Comparison of ENCODE assay signal across 14 mouse cellular contexts in the genomic region with DNA sequence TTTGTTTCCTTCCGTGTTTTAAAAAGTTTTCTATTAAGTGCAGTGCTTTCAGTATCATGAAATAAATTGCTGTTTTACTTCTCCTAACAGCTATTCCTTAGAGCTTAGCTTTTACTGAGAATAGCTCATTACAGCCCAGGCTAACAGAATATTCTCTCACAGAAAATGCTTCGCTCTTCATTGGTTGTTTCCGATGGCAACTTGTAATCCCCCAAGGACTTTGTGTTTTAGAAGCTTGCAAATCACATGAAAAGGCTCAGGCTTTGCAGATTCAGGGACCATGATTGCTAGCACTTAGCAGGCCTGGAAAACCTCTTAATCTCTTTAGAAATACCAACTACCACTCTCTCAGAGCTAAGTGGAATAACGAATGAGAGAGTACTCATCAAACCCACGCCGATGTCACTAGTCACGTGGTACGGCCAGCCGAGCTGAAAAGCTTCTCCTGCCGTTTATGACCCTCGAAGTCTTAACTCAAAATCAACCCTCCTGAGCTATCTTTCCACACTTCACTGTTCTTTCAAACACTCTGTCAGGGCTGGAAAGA. TPM values are rescaled to one million over a fixed set of nuclear protein-coding genes. Genes with fewer than 3 reads are reported as not detected.
A peak's percentile ranks its signal among the peaks of the same experiment; 100 is the strongest.
DNase-seq lines count a peak whose midpoint lies in the region; ATAC-seq and TF ChIP-seq lines count a peak whose summit lies in the region.
"Had no signal": no experiment of that assay in that cellular context is flagged by ENCODE, and none has a peak within 500 bp of the region (broad histone marks: within the 10 kb centered on the region; RNA-seq: fewer than 3 reads in every experiment).

No protein-coding gene starts in this region.

- no peak for TF ChIP-seq CTCF in lung, postnatal 0 days (IDR thresholded peaks at IDR 0.05)
- TF ChIP-seq CTCF in lung, adult 2 months (IDR thresholded peaks at IDR 0.05; ENCODE audit: insufficient read depth, low read length), result no peak
- no peak for TF ChIP-seq CTCF in midbrain, postnatal 0 days (IDR thresholded peaks at IDR 0.05)

- no peak overlapping the region for H3K4me3 ChIP-seq in embryonic facial prominence, embryonic 11.5 days (ENCODE audit: low read depth, low read length)
- no peak overlapping the region for H3K4me3 ChIP-seq in embryonic facial prominence, embryonic 10.5 days
- H3K4me3 ChIP-seq in lung, postnatal 0 days (ENCODE audit: low read depth, low read length), result no peak overlapping the region
- no peak overlapping the region for H3K4me3 ChIP-seq in lung, adult 2 months (replicated peaks; ENCODE audit: extremely low read depth, low read depth, low read length)
- no peak overlapping the region for H3K4me3 ChIP-seq in forebrain, embryonic 16.5 days (replicated peaks; ENCODE audit: low read length)
- H3K4me3 ChIP-seq in midbrain, postnatal 0 days (ENCODE audit: low read depth, low read length), result no peak overlapping the region
- H3K4me3 ChIP-seq: neural tube, embryonic 12.5 days had no signal

- DNase-seq in embryonic facial prominence, embryonic 11.5 days (ENCODE audit: low spot score), result peak; percentile 7
- no peak for DNase-seq in embryonic facial prominence, embryonic 10.5 days (ENCODE audit: low spot score)
- DNase-seq in lung, postnatal 0 days (ENCODE audit: low spot score), result peak; percentile 55
- no peak for DNase-seq in lung, adult 2 months
- DNase-seq in midbrain, postnatal 0 days (ENCODE audit: low spot score), result peak; percentile 47
- no peak for DNase-seq in natural killer cell, adult 2 months (ENCODE audit: low spot score in 2 of 2)
- no peak for DNase-seq in right cerebral cortex, postnatal 36 days (ENCODE audit: low spot score in 2 of 2)
- DNase-seq: adrenal gland, postnatal 10 days; heart, postnatal 10 days; layer of hippocampus, adult 9-11 months; thymus, postnatal 25 days had no signal

- no peaks in the 10 kb centered on the region for H3K4me1 ChIP-seq in embryonic facial prominence, embryonic 11.5 days (ENCODE audit: control insufficient read depth, insufficient read depth, low read length)
- no peaks in the 10 kb centered on the region for H3K4me1 ChIP-seq in embryonic facial prominence, embryonic 10.5 days
- H3K4me1 ChIP-seq in lung, postnatal 0 days (ENCODE audit: insufficient read depth, low read depth, low read length), result 0 out of 2 replicates have a peak, but pooled peaks cover 5% of the 10 kb centered on the region
- peaks cover 2% of the 10 kb centered on the region; the same call in 1 of the 2 replicates for H3K4me1 ChIP-seq in lung, adult 2 months (ENCODE audit: control insufficient read depth, insufficient read depth, low read length)
- H3K4me1 ChIP-seq in forebrain, embryonic 16.5 days (replicated peaks; ENCODE audit: control insufficient read depth, insufficient read depth, low read length), result peaks cover 5% of the 10 kb centered on the region
- no peaks in the 10 kb centered on the region for H3K4me1 ChIP-seq in midbrain, postnatal 0 days (ENCODE audit: insufficient read depth, low read length)
- H3K4me1 ChIP-seq: neural tube, embryonic 12.5 days had no signal

- no peak overlapping the region for H3K27ac ChIP-seq in embryonic facial prominence, embryonic 11.5 days (replicated peaks; ENCODE audit: low read depth, low read length)
- no peak overlapping the region for H3K27ac ChIP-seq in embryonic facial prominence, embryonic 10.5 days (replicated peaks)
- H3K27ac ChIP-seq in lung, postnatal 0 days (ENCODE audit: low read length), result no peak overlapping the region
- peak overlapping the region; percentile 8; the same call in 1 of the 2 replicates for H3K27ac ChIP-seq in forebrain, embryonic 16.5 days (ENCODE audit: low read length)
- H3K27ac ChIP-seq in midbrain, postnatal 0 days (ENCODE audit: low read depth, low read length), result peak overlapping the region; percentile 14; the same call in 1 of the 2 replicates
- H3K27ac ChIP-seq: liver, embryonic 14.5 days; neural tube, embryonic 12.5 days had no signal

- no peak for TF ChIP-seq EP300 in lung, postnatal 0 days (IDR thresholded peaks at IDR 0.05)

- 74% methylated on average over 11 of the region's 11 CpGs for WGBS in embryonic facial prominence, embryonic 11.5 days
- WGBS in embryonic facial prominence, embryonic 10.5 days, result 73% methylated on average over 11 of the region's 11 CpGs
- WGBS in lung, postnatal 0 days, result 57% methylated on average over 11 of the region's 11 CpGs
- WGBS in lung, adult 2 months, result 66% methylated on average over 11 of the region's 11 CpGs
- WGBS in forebrain, embryonic 16.5 days, result 27% methylated on average over 11 of the region's 11 CpGs
- 23% methylated on average over 11 of the region's 11 CpGs for WGBS in midbrain, postnatal 0 days

- no peaks in the 10 kb centered on the region for H3K36me3 ChIP-seq in embryonic facial prominence, embryonic 11.5 days (replicated peaks; ENCODE audit: control insufficient read depth, insufficient read depth, low read depth, low read length)
- no peaks in the 10 kb centered on the region for H3K36me3 ChIP-seq in embryonic facial prominence, embryonic 10.5 days (replicated peaks)
- H3K36me3 ChIP-seq in lung, postnatal 0 days (ENCODE audit: insufficient read depth, low read length), result no peaks in the 10 kb centered on the region
- H3K36me3 ChIP-seq in forebrain, embryonic 16.5 days (ENCODE audit: control insufficient read depth, insufficient read depth), result no peaks in the 10 kb centered on the region
- no peaks in the 10 kb centered on the region for H3K36me3 ChIP-seq in midbrain, postnatal 0 days (ENCODE audit: insufficient read depth, low read length)
- H3K36me3 ChIP-seq: neural tube, embryonic 12.5 days had no signal

- H3K27me3 ChIP-seq in embryonic facial prominence, embryonic 11.5 days (ENCODE audit: control insufficient read depth, insufficient read depth, low read length), result no peaks in the 10 kb centered on the region
- no peaks in the 10 kb centered on the region for H3K27me3 ChIP-seq in embryonic facial prominence, embryonic 10.5 days (replicated peaks; ENCODE audit: low read depth, poor library complexity, severe bottlenecking)
- no peaks in the 10 kb centered on the region for H3K27me3 ChIP-seq in lung, postnatal 0 days (replicated peaks; ENCODE audit: insufficient read depth, low read length)
- no peaks in the 10 kb centered on the region for H3K27me3 ChIP-seq in forebrain, embryonic 16.5 days (replicated peaks; ENCODE audit: control insufficient read depth, insufficient read depth, low read length)
- H3K27me3 ChIP-seq in midbrain, postnatal 0 days (ENCODE audit: insufficient read depth, low read length), result no peaks in the 10 kb centered on the region
- H3K27me3 ChIP-seq: neural tube, embryonic 12.5 days had no signal

- no peak for ATAC-seq in embryonic facial prominence, embryonic 11.5 days (replicated peaks; ENCODE audit: insufficient number of reproducible peaks, low FRiP score, low TSS enrichment, low read depth)
- peak; percentile 67 for ATAC-seq in lung, postnatal 0 days
- peak; percentile 74 for ATAC-seq in forebrain, embryonic 16.5 days
- ATAC-seq in midbrain, postnatal 0 days (ENCODE audit: low FRiP score), result peak; percentile 63; the same call in 1 of the 2 replicates

- no peak overlapping the region for H3K4me2 ChIP-seq in embryonic facial prominence, embryonic 11.5 days (ENCODE audit: low read depth, low read length)
- H3K4me2 ChIP-seq in lung, postnatal 0 days (replicated peaks; ENCODE audit: low read depth, low read length), result no peak overlapping the region
- peak overlapping the region; percentile 28; the same call in 1 of the 2 replicates for H3K4me2 ChIP-seq in forebrain, embryonic 16.5 days (ENCODE audit: low read length)
- H3K4me2 ChIP-seq in midbrain, postnatal 0 days (ENCODE audit: low read depth, low read length, poor library complexity, severe bottlenecking), result peak overlapping the region; percentile 7; the same call in 1 of the 2 replicates
- H3K4me2 ChIP-seq: neural tube, embryonic 12.5 days had no signal

- no peaks in the 10 kb centered on the region for H3K9me3 ChIP-seq in embryonic facial prominence, embryonic 11.5 days (replicated peaks; ENCODE audit: control insufficient read depth, low read length)
- no peaks in the 10 kb centered on the region for H3K9me3 ChIP-seq in embryonic facial prominence, embryonic 10.5 days
- no peaks in the 10 kb centered on the region for H3K9me3 ChIP-seq in lung, postnatal 0 days (ENCODE audit: low read length)
- H3K9me3 ChIP-seq in forebrain, embryonic 16.5 days (ENCODE audit: control insufficient read depth, low read length), result no peaks in the 10 kb centered on the region
- no peaks in the 10 kb centered on the region for H3K9me3 ChIP-seq in midbrain, postnatal 0 days (ENCODE audit: low read length)
- H3K9me3 ChIP-seq: neural tube, embryonic 12.5 days had no signal

- no peak overlapping the region for H3K9ac ChIP-seq in embryonic facial prominence, embryonic 11.5 days (replicated peaks; ENCODE audit: low read length)
- no peak overlapping the region for H3K9ac ChIP-seq in lung, postnatal 0 days (replicated peaks; ENCODE audit: low read depth)
- H3K9ac ChIP-seq in forebrain, embryonic 16.5 days (replicated peaks; ENCODE audit: low read depth, low read length), result no peak overlapping the region
- H3K9ac ChIP-seq in midbrain, postnatal 0 days (replicated peaks; ENCODE audit: low read length, poor library complexity, severe bottlenecking), result no peak overlapping the region
- H3K9ac ChIP-seq: liver, embryonic 14.5 days; neural tube, embryonic 12.5 days had no signal

- TF ChIP-seq POLR2A in lung, adult 2 months (IDR thresholded peaks at IDR 0.05; ENCODE audit: borderline replicate concordance, extremely low read depth, low read depth, low read length), result no peak

RNA-seq across cellular contexts. Expression of gene Sh3rf1, which starts 45.0 kb away (rescaled TPM):
- polyA plus RNA-seq in embryonic facial prominence, embryonic 11.5 days (2014; fragmentation: Nextera tagmentation; extraction: Ambion mirVana), result 14.7 and 16.0 TPM in 2 replicates
- 17.0 and 17.4 TPM in 2 replicates for polyA plus RNA-seq in embryonic facial prominence, embryonic 10.5 days (2016; fragmentation: Nextera tagmentation; extraction: Ambion mirVana)
- polyA plus RNA-seq in lung, postnatal 0 days (2015; fragmentation: Nextera tagmentation; extraction: Ambion mirVana), result 11.2 and 11.5 TPM in 2 replicates
- polyA plus RNA-seq in lung, adult 2 months (2012; rRNA removed), result 19.7 and 20.1 TPM in 2 replicates
- 30.4 and 33.6 TPM in 2 replicates for polyA plus RNA-seq in forebrain, embryonic 16.5 days (2015; fragmentation: Nextera tagmentation; extraction: Ambion mirVana)
- total RNA-seq in midbrain, postnatal 0 days (2014; rRNA removed), result 37.5 and 39.8 TPM in 2 replicates
- 23.9 and 24.3 TPM in 2 replicates for polyA plus RNA-seq in midbrain, postnatal 0 days (2015; fragmentation: Nextera tagmentation; extraction: Ambion mirVana)

Comparison
In these comparisons a context has a peak if more than half of its experiments do, and no peak if none do; other contexts are left out.
1. DNase-seq: peak in embryonic facial prominence, embryonic 11.5 days (single experiment), lung, postnatal 0 days (single experiment) and midbrain, postnatal 0 days (single experiment); none in embryonic facial prominence, embryonic 10.5 days (single experiment), lung, adult 2 months (single experiment), natural killer cell, adult 2 months (0 of 2) and right cerebral cortex, postnatal 36 days (0 of 2).
2. H3K27ac ChIP-seq: peak in forebrain, embryonic 16.5 days (single experiment) and midbrain, postnatal 0 days (single experiment); none in embryonic facial prominence, embryonic 11.5 days (single experiment), embryonic facial prominence, embryonic 10.5 days (single experiment) and lung, postnatal 0 days (single experiment).
3. H3K4me2 ChIP-seq: peak in forebrain, embryonic 16.5 days (single experiment) and midbrain, postnatal 0 days (single experiment); none in embryonic facial prominence, embryonic 11.5 days (single experiment) and lung, postnatal 0 days (single experiment).